Mouse (Mus musculus) G1E (cell line): ENCODE measurements around the gene Sdhaf1.

Experiments
- GATA1 ChIP-seq: IDR thresholded peaks from 2 replicates; pipeline ENCODE4 v1.6.1; 2012; ENCODE audit warnings: borderline replicate concordance, low read length, inconsistent platforms, mixed read lengths
- GATA2 ChIP-seq: IDR thresholded peaks from 2 replicates; pipeline ENCODE4 v1.6.1; 2012; ENCODE audit warnings: low read depth, low read length, inconsistent platforms, borderline replicate concordance

DNA sequence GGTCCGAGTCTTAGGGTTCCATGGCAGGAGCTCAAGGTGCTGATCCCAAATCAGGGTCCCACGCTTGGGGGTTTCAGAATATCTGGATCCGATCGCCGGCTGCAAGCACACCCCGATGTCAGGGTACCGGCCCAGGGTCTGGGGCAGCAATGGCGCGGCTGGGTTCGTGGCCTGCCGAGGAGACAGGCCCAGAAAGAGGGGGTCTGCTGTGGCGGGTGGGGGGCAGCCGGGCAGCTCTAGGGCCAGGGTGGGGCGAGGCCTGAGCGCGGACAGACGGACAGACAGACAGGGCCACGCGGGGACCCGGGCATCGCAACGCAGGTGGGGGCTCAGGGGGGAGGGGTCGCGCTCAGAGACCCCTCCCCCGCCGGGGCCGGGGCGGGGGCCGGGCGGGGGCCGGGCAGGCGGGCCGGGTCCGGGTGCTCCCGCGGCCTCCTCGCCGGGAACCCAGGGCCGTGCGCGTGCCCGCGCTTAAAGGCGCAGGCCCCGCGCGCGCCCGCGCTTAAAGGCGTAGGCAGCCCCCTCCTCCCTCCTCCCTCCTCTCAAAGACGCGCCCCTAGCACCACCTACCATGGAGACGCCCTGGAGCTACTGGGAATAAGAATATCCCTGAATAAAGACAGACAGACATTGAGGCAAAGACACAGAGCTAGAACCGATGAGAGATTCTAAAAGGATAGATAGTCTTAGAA is 39.1 kb upstream of the Sdhaf1 start, which contains the start of gene Lrfn3:
- TF ChIP-seq GATA1 (no peak), GATA2 (no peak)
